Mouse (Mus musculus) midbrain, embryonic 15.5 days (tissue): ENCODE measurements around the gene Fndc8. TPM values are rescaled to one million over a fixed set of nuclear protein-coding genes. Genes with fewer than 3 reads are reported as not detected.
"Not testable (repeated sequence)": the region's sequence is repeated elsewhere in the genome, so short reads cannot be mapped to it uniquely, and the experiment has no call there.

Experiments
- ATAC-seq: fragments of 200-750 bp; cut with Nextera tagmentation; replicated peaks from 2 replicates; pipeline ENCODE4 v1.8.0; 2017; ENCODE audit warnings: moderate TSS enrichment
- H3K27ac ChIP-seq: fragments of 300-500 bp; sonication (generic); 2 replicates; pipeline ENCODE4 v1.5.1; 2015; ENCODE audit warnings: mild to moderate bottlenecking, inconsistent platforms
- H3K27me3 ChIP-seq: fragments of 300-500 bp; sonication (generic); replicated peaks from 2 replicates; pipeline ENCODE4 v1.6.1; 2015; ENCODE audit warnings: inconsistent platforms
- H3K36me3 ChIP-seq: fragments of 300-500 bp; sonication (generic); replicated peaks from 2 replicates; pipeline ENCODE4 v1.6.1; 2015; ENCODE audit warnings: inconsistent platforms
- H3K4me1 ChIP-seq: fragments of 300-500 bp; sonication (generic); 2 replicates; pipeline ENCODE4 v1.6.1; 2015; ENCODE audit warnings: inconsistent platforms
- H3K4me2 ChIP-seq: fragments of 300-500 bp; sonication (generic); 2 replicates; pipeline ENCODE4 v1.6.1; 2015; ENCODE audit warnings: inconsistent platforms, mild to moderate bottlenecking, moderate library complexity
- H3K4me3 ChIP-seq: fragments of 300-500 bp; sonication (generic); 2 replicates; pipeline ENCODE4 v1.5.1; 2015; ENCODE audit warnings: mild to moderate bottlenecking, inconsistent platforms
- H3K9ac ChIP-seq: fragments of 300-500 bp; sonication (generic); 2 replicates; pipeline ENCODE4 v1.6.1; 2015; ENCODE audit warnings: mild to moderate bottlenecking, inconsistent platforms
- H3K9me3 ChIP-seq: fragments of 300-500 bp; sonication (generic); 2 replicates; pipeline ENCODE4 v1.6.1; 2016; ENCODE audit warnings: inconsistent platforms
- WGBS: fragments of 180-500 bp; shearing (Covaris S2); methylation state at CpG from one replicate; pipeline ENCODE4 v1.1.7; 2015; ENCODE audit warnings: mixed read lengths; 5-methylcytosine and 5-hydroxymethylcytosine counted together
- polyA plus RNA-seq: library from polyadenylated mRNA; unstranded; fragments of >200 nt; fragmentation: Nextera tagmentation; extraction: Ambion mirVana; gene quantifications from 2 replicates; pipeline ENCODE4 v1.2.1, GENCODE M21; 2015

Gene Fndc8
- polyA plus RNA-seq, 1 experiment from 2014 or later = 1.2 TPM

DNA sequence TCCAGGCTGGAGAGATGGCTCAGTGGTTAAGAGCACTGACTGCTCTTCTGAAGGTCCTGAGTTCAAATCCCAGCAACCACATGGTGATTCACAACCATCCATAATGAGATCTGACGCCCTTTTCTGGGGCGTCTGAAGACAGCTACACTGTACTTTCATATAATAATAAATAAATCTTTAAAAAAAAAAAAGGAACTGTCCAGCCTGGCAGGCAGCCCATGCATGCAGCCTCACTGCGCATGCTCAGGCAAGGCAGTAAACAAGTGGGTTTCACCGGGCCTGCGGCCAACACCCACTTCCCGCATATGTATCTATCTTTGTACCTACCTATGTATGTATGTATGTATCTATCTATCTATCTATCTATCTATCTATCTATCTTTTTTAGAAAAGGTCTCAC, 32.0 kb downstream of the Fndc8 start:
- not testable (repeated sequence) for H3K9ac ChIP-seq, H3K4me2 ChIP-seq, H3K36me3 ChIP-seq, H3K4me3 ChIP-seq, ATAC-seq, H3K27ac ChIP-seq, H3K9me3 ChIP-seq, H3K4me1 ChIP-seq
- 83% methylated on average over 6 of the region's 6 CpGs for WGBS
- H3K27me3 ChIP-seq = peaks cover 12% of the 10 kb centered on the region

DNA sequence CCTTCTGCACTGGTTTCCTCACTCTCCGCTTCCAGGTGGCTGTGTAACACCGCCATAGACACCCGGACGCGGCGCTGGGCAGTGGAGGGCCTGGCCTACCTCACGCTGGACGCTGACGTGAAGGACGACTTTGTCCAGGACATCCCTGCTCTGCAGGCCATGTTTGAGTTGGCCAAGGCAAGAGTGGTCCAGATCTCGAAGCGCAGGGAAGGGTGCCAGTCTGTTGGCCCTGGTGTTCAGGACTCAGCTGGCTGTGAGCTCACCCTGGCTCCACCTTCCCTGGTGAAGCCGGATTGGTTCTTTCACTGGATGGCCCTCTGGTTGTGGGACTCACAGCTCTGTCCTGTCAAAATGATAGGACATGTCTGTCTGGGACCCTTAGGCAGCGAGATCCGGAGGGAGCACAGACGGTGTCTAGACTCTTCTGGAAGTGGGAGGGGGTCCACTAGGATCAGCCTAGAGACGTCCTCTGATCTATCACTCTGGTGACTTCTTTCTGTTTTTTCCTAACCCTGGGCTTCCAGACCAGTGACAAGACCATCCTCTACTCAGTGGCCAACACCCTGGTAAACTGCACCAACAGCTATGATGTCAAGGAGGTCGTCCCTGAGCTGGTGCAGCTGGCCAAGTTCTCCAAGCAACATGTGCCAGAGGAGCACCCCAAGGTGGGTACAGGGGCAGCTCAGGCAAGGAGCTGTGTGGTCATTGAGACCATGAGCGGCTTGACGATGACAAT, 37.1 kb downstream of the Fndc8 start:
- no peak overlapping the region for H3K9ac ChIP-seq
- no peaks in the 10 kb centered on the region for H3K9me3 ChIP-seq
- peaks cover 33% of the 10 kb centered on the region for H3K27me3 ChIP-seq
- peaks cover 10% of the 10 kb centered on the region for H3K4me1 ChIP-seq
- no peak for ATAC-seq
- 31% methylated on average over 20 of the region's 20 CpGs for WGBS
- H3K27ac ChIP-seq = no peak overlapping the region
- no peaks in the 10 kb centered on the region for H3K36me3 ChIP-seq
- H3K4me3 ChIP-seq = no peak overlapping the region
- no peak overlapping the region for H3K4me2 ChIP-seq

DNA sequence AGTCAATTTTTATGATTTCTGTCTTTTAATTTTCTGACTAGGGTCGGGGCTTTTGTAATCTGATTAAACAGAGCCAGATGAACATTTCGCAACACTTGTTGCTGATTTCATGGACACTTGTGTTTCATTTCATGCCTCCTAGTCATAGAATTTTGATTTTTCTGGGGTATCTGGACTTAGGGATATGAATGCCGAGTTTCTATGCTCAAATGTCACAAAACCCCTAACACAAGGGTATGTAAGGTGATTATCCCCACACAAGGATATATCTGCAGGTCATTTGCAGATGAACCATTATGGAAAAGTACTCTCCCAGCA, 37.7 kb downstream of the Fndc8 start:
- peak overlapping the region; percentile 89; the same call in 1 of the 2 replicates for H3K4me2 ChIP-seq
- 55% methylated on average over 3 of the region's 3 CpGs for WGBS

DNA sequence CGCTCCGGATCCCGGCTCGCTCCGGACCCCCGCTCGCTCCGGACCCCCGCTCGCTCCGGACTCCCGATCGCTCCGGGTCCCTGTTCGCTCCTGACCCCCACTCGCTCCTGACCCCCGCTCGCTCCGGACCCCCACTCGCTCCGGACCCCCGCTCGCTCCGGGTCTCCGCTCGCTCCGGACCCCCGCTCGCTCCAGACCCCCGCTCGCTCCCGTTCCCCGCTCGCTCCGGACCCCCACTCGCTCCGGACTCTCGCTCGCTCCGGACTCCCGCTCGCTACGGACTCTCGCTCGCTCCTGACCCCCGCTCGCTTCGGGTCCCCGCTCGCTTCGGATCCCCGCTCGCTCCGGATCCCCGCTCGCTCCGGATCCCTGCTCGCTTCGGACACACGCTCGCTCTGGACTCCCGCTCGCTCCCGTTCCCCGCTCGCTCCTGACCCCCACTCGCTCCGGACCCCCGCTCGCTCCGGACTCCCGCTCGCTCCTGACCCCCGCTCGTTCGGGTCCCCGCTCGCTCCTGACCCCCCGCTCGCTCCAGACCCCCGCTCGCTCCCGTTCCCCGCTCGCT, 38.5 kb downstream of the Fndc8 start:
- not testable (repeated sequence) for H3K27ac ChIP-seq, H3K36me3 ChIP-seq, ATAC-seq, H3K9me3 ChIP-seq, H3K4me1 ChIP-seq, H3K9ac ChIP-seq
- Histone ChIP-seq H3K4me3 (peak overlapping the region; percentile 43), H3K4me2 (peak overlapping the region; percentile 89), H3K27me3 (peaks cover 44% of the 10 kb centered on the region)
- WGBS = 2% methylated on average over 81 of the region's 85 CpGs

More for the DNA sequence above, 37.7 kb downstream of the Fndc8 start:
- Histone ChIP-seq H3K36me3 (no peaks in the 10 kb centered on the region), H3K27ac (no peak overlapping the region), H3K27me3 (peaks cover 38% of the 10 kb centered on the region), H3K9ac (no peak overlapping the region), H3K9me3 (no peaks in the 10 kb centered on the region), H3K4me1 (peaks cover 10% of the 10 kb centered on the region), H3K4me3 (no peak overlapping the region)
- no peak for ATAC-seq

GRCm38 (mm10) chr11:82931161-82931560, 39.2 kb downstream of the Fndc8 start:
- H3K4me2 ChIP-seq = peak overlapping the region; percentile 89

DNA sequence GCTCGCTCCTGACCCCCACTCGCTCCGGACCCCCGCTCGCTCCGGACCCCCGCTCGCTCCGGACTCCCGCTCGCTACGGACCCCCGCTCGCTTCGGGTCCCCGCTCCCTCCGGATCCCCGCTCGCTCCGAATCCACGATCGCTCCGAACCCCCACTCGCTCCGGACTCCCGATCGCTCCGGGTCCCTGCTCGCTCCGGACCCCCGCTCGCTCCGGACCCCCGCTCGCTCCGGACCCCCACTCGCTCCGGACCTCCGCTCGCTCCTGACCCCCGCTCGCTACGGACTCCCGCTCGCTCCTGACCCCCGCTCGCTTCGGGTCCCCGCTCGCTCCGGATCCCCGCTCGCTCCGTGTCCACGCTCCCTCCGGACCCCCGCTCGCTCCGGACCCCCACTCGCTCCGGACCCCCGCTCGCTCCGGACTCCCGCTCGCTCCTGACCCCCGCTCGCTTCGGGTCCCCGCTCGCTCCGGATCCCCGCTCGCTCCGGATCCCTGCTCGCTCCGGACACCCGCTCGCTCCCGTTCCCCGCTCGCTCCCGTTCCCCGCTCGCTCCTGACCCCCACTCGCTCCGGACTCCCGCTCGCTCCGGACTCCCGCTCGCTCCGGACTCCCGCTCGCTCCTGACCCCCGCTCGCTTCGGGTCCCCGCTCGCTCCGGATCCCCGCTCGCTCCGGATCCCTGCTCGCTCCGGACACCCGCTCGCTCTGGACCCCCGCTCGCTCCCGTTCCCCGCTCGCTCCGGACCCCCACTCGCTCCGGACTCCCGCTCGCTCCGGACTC, 39.9 kb downstream of the Fndc8 start:
- H3K4me3 ChIP-seq = peak overlapping the region; percentile 43
- H3K4me1 ChIP-seq, H3K9me3 ChIP-seq, H3K27ac ChIP-seq, ATAC-seq, H3K36me3 ChIP-seq: not testable (repeated sequence)
- under 1% methylated on average over 110 of the region's 119 CpGs for WGBS
- peak overlapping the region; percentile 39 for H3K9ac ChIP-seq
- peaks cover 58% of the 10 kb centered on the region for H3K27me3 ChIP-seq
- H3K4me2 ChIP-seq = peak overlapping the region; percentile 89

More at GRCm38 (mm10) chr11:82931161-82931560, 39.2 kb downstream of the Fndc8 start:
- under 1% methylated on average over 59 of the region's 63 CpGs for WGBS
- Histone ChIP-seq H3K27me3 (peaks cover 51% of the 10 kb centered on the region), H3K9ac (peak overlapping the region; percentile 39; the same call in 1 of the 2 replicates), H3K4me3 (peak overlapping the region; percentile 43)
- H3K9me3 ChIP-seq, H3K36me3 ChIP-seq, ATAC-seq, H3K27ac ChIP-seq, H3K4me1 ChIP-seq: not testable (repeated sequence)

GRCm38 (mm10) chr11:82933186-82933585, 41.3 kb downstream of the Fndc8 start:
- Histone ChIP-seq H3K4me1 (peaks cover 10% of the 10 kb centered on the region), H3K4me2 (peak overlapping the region; percentile 89), H3K27me3 (peaks cover 54% of the 10 kb centered on the region), H3K36me3 (no peaks in the 10 kb centered on the region), H3K9me3 (no peaks in the 10 kb centered on the region), H3K4me3 (peak overlapping the region; percentile 43), H3K9ac (no peak overlapping the region), H3K27ac (no peak overlapping the region)
- no peak for ATAC-seq
- under 1% methylated on average over 29 of the region's 29 CpGs for WGBS

DNA sequence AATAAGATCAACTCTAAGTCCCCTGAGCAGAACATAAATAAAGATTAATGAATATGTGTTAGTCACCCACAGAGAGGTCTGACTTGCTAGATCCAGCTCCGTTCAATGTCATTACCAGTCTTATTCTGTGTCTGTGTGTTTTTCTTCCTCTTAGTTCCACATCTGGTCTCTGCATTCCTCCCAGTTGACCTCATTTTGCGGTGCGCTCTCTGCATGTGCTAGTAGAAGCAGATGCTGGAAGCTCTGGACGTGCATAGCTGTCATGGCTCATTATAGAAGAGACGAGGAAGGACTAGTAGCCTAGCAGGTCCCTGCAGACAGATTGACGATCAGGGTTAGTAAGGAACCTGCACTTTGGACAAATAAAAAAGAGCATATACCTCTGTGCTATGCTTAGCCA, 51.4 kb downstream of the Fndc8 start:
- Histone ChIP-seq H3K27me3 (0 out of 2 replicates have a peak, but pooled peaks cover 3% of the 10 kb centered on the region), H3K9me3 (no peaks in the 10 kb centered on the region), H3K4me1 (no peaks in the 10 kb centered on the region), H3K9ac (no peak overlapping the region), H3K4me3 (no peak overlapping the region), H3K4me2 (no peak overlapping the region), H3K27ac (no peak overlapping the region), H3K36me3 (no peaks in the 10 kb centered on the region)
- 66% methylated on average over 6 of the region's 6 CpGs for WGBS
- ATAC-seq = no peak

DNA sequence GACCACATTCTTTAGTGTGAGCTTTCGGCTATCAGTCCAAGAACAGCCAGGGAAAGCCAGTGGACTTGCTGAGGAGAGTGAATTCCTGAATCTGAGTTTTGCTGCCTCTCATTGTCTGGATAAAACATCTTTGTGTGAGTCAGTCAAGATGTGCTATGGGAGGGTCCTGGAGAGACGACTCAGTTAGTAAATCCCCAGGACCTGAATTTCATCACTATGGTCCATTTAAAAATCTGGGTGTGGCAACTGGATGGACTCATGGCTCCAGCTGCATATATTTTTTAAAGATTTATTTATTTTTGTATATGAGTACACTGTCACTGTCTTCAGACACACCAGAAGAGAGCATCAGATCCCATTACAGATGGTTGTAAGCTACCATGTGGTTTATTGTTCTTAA, 53.7 kb downstream of the Fndc8 start:
- no peak overlapping the region for H3K27ac ChIP-seq
- no peak for ATAC-seq
- H3K4me3 ChIP-seq = no peak overlapping the region
- H3K9ac ChIP-seq = no peak overlapping the region
- no peak overlapping the region for H3K4me2 ChIP-seq
- H3K27me3 ChIP-seq = peaks cover 12% of the 10 kb centered on the region
- H3K36me3 ChIP-seq = no peaks in the 10 kb centered on the region
- no peaks in the 10 kb centered on the region for H3K4me1 ChIP-seq
- H3K9me3 ChIP-seq = no peaks in the 10 kb centered on the region
- WGBS = 64% methylated on average over 2 of the region's 2 CpGs

DNA sequence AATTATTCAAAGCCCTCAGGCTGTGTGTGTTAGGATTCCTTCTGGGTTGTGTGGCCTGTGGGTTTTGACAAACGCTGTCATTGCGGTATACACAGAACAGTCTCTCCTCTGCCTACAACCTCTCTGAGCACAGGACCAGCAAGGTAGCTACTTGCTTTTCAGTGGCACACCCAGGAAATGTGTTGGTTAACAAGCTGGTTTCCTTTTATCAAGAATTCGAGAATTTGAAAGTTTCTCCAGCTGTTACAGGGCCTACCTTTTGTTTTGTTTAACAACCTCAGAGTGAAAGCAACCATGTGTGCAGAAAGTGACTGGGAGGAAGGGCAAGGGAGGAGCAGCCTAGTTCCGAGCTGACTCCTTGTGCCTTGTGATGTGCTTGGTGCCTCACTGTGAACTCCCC, 55.5 kb downstream of the Fndc8 start:
- H3K36me3 ChIP-seq = no peaks in the 10 kb centered on the region
- peaks cover 25% of the 10 kb centered on the region for H3K27me3 ChIP-seq
- no peak overlapping the region for H3K4me2 ChIP-seq
- H3K4me3 ChIP-seq = no peak overlapping the region
- no peak for ATAC-seq
- no peak overlapping the region for H3K27ac ChIP-seq
- WGBS = 45% methylated on average over 4 of the region's 4 CpGs
- 0 out of 2 replicates have a peak, but pooled peaks cover 4% of the 10 kb centered on the region for H3K4me1 ChIP-seq
- H3K9me3 ChIP-seq = no peaks in the 10 kb centered on the region
- no peak overlapping the region for H3K9ac ChIP-seq

GRCm38 (mm10) chr11:82949036-82949435, 57.1 kb downstream of the Fndc8 start:
- no peak overlapping the region for H3K4me3 ChIP-seq
- no peak for ATAC-seq
- WGBS = 88% methylated on average over 9 of the region's 9 CpGs
- H3K9me3 ChIP-seq = no peaks in the 10 kb centered on the region
- H3K27ac ChIP-seq = no peak overlapping the region
- 0 out of 2 replicates have a peak, but pooled peaks cover 4% of the 10 kb centered on the region for H3K4me1 ChIP-seq
- H3K4me2 ChIP-seq = no peak overlapping the region
- H3K36me3 ChIP-seq = no peaks in the 10 kb centered on the region
- H3K27me3 ChIP-seq = peaks cover 39% of the 10 kb centered on the region
- H3K9ac ChIP-seq = no peak overlapping the region
